Mouse (Mus musculus) cerebellum, adult 2 months (tissue): ENCODE data around the gene Arid1b.

ENCODE experiments used
- CTCF ChIP-seq: fragments of 200-500 bp; IDR thresholded peaks from 2 replicates; pipeline ENCODE4 v1.5.1; 2011; ENCODE audit warnings: low read depth, mild to moderate bottlenecking, control low read depth, low read length, moderate library complexity, borderline replicate concordance; ENCODE audit not compliant: insufficient read depth
- POLR2A ChIP-seq: fragments of 200-500 bp; IDR thresholded peaks from 2 replicates; pipeline ENCODE4 v1.6.1; 2011; ENCODE audit warnings: low read length, control low read depth, borderline replicate concordance; ENCODE audit not compliant: insufficient read depth

DNA sequence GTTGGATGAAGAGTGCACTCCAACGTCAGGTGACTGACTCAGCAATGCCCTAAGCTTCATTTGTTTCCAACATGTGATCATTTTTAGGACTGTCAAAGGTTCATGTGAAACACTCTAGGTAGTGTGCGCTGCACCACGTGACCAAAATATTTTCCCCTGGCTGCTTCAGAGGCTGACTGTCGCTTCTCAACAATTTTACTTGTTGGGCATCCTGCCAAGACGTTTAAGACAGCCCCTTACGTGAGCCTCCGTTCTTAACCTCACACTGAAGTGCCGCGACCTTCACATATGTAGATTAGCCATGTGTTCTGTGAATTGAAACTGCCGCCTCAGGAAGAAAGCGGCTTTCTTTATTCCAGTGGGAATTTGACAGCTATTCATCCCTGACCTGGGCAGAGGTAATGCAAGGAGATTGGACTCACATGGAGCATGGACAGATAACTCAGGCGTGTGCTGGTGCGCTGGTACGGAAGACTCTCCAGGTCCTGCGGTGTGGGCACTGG, 13.1 kb downstream of the Arid1b start:
- TF ChIP-seq CTCF (no peak), POLR2A (no peak)
